Mouse (Mus musculus) erythroblast, embryonic 14.5 days (primary cell): Measurements from ENCODE around the gene Zfp992. TPM values are rescaled to one million over a fixed set of nuclear protein-coding genes. Genes with fewer than 3 reads are reported as not detected.
"Not testable (repeated sequence)": the region's sequence is repeated elsewhere in the genome, so short reads cannot be mapped to it uniquely, and the experiment has no call there.

Source experiments
- H3K27me3 ChIP-seq: 2 replicates; pipeline ENCODE4 v1.6.1; 2012; ENCODE audit warnings: inconsistent platforms; ENCODE audit not compliant: control insufficient read depth
- H3K36me3 ChIP-seq: 2 replicates; pipeline ENCODE4 v1.6.1; 2012; ENCODE audit warnings: mild to moderate bottlenecking, inconsistent platforms; ENCODE audit not compliant: control insufficient read depth
- H3K4me1 ChIP-seq: 2 replicates; pipeline ENCODE4 v1.6.1; 2012; ENCODE audit warnings: inconsistent platforms; ENCODE audit not compliant: control insufficient read depth
- H3K4me3 ChIP-seq: replicated peaks from 2 replicates; pipeline ENCODE3; 2012; ENCODE audit warnings: moderate library complexity, mild to moderate bottlenecking, inconsistent platforms
- H3K9me3 ChIP-seq: 2 replicates; pipeline ENCODE4 v1.6.1; 2012; ENCODE audit warnings: low read length, inconsistent platforms, mixed read lengths; ENCODE audit not compliant: control insufficient read depth
- polyA plus RNA-seq: library from polyadenylated mRNA; stranded (reverse); fragments of >175 nt; gene quantifications from 2 replicates; pipeline ENCODE4 v1.2.3, GENCODE M21; 2012

The Zfp992 gene
- 0.03 and 0.04 TPM in 2 replicates for polyA plus RNA-seq

DNA sequence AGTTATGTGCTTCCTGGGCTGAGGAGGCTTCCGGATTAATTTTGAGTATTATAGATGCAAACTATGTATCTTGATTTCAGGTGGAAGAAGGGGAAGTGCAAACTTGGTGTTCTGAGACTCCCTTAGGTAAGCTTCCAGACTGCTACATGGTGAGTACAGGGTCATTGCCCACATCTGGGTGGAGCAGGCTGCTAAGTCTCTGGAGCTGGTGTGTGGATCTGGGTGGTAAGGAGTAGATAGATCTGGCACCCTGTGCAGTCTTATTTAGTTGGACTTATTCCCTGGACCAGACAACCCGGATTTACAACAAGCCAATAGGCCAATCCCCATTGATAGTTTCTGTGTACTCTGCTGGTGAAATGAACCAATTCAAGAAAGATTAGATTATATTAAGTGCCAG lies at the start of gene Zfp992:
TSS of gene Zfp992 (plus strand) at position 74 of the 400 bp plus-strand sequence.
- H3K4me1 ChIP-seq, H3K4me3 ChIP-seq, H3K9me3 ChIP-seq, H3K27me3 ChIP-seq, H3K36me3 ChIP-seq: not testable (repeated sequence)

DNA sequence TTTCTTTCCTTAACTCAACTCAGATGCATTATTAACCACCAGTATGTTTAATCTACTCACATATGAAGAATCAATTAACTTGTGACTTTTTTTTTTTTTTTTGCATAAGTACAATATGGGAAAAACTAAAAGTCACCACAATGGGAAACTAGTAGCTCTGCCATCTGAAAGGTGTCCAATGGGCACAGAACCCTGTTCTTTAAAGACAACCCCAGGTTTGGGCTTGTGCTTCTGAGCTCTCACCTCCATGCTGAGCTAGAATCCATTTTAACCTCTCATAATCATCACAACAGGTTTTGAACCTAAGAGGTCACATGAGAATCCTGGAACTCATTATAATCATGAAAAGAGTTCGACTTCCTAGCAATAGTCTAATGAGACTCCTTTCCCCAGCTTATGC lies 19.4 kb upstream of the Zfp992 start:
- H3K27me3 ChIP-seq, H3K36me3 ChIP-seq, H3K4me3 ChIP-seq, H3K4me1 ChIP-seq, H3K9me3 ChIP-seq: not testable (repeated sequence)

DNA sequence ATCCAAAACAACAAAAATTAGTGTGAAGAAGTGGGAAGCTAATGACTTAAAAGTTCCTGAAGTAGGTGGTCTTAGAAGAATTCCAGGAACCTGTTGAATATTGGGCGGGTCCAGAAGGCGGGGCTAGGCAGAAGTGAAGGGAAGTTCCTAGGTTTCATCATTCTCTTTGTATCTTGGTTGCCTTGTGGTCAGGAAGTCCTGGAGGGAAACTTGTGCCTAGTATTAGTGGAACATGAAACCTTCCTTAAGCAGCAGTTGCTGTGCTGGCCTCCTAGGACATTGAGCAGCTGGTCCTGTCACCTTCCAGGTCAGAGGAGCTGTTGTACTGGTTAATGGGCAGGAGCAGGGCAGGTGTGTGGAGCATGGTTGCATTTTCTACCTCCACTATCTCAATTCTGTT lies 17.9 kb upstream of the Zfp992 start:
- not testable (repeated sequence) for H3K36me3 ChIP-seq, H3K9me3 ChIP-seq, H3K4me3 ChIP-seq, H3K4me1 ChIP-seq, H3K27me3 ChIP-seq

DNA sequence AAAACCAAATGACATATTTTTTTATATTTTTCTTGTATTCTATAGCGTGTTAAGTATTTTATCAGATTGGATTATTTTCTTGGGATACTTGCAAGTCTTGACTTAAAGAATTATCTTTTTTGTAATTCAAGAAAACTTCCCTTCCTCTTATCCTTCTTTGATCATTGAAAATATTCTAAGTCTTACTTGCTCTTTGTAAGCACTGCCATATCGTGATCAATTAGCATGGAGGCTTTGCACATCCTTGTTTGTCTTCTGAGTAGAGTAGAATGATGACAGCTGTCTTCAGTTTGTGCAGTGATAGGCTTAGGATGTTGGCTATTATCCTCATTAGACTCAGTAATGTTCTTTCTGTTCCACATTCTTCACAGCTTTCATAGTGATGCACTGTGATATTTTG lies 13.3 kb upstream of the Zfp992 start:
- not testable (repeated sequence) for H3K27me3 ChIP-seq, H3K36me3 ChIP-seq, H3K9me3 ChIP-seq, H3K4me3 ChIP-seq, H3K4me1 ChIP-seq

DNA sequence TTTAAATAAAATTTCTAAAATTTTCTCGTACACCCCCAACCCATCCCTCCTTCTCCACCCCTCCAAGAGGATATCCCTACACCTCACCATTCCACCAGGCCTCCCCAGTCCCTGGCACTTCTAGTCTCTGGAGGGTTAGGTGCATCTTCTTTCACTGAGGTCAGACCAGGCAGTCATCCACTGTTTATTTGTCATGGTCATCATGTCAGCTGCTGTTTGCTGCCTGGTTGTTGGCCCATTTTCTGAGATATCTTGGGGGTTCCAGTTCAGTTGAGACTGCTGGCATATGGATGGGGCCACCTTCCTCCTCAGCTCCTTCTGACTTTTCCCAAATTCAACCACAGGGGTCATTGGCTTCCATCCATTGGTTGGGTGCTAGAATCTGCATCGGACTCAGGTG lies 11.6 kb upstream of the Zfp992 start:
- H3K4me3 ChIP-seq, H3K9me3 ChIP-seq, H3K27me3 ChIP-seq, H3K36me3 ChIP-seq, H3K4me1 ChIP-seq: not testable (repeated sequence)

DNA sequence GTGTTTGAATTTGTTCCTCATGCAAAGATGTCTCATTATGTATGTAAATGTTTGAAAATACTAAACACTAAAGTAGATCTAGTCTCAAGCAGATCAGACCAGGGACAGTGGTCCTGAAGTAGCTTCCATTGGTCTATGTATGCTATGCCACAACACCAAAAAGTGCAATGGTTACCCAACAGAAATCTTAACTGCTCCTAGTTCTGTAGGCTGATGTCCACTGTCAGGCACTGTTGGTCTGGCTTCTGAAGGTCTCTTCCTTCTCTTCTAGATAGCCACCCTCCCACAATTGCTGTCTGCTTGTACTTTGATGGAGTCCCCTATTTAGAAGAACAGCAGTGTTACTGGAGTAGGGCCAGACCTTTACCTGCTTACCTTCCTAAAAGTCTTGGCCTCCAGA lies 4.5 kb upstream of the Zfp992 start:
- H3K9me3 ChIP-seq, H3K27me3 ChIP-seq, H3K4me1 ChIP-seq, H3K4me3 ChIP-seq, H3K36me3 ChIP-seq: not testable (repeated sequence)

DNA sequence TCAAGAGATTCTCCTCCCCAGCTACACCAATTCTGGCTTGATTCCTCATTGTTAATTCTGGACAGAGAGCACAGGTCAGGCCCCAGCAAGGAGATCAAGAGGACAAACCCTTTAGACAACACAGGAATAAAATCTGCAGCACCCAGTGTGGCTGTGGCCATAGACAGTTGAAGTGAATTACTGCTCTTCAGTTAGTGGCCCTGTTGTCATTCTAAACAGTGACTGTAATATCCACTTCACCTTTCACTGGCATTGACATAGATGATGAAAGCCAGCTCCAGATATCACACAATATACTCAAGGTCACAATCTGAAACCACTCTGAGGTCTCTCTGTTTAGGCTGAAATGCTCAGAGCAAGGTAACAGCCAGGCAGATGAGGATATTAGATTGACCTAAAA lies 3.7 kb upstream of the Zfp992 start:
- H3K4me1 ChIP-seq, H3K9me3 ChIP-seq, H3K4me3 ChIP-seq, H3K36me3 ChIP-seq, H3K27me3 ChIP-seq: not testable (repeated sequence)

DNA sequence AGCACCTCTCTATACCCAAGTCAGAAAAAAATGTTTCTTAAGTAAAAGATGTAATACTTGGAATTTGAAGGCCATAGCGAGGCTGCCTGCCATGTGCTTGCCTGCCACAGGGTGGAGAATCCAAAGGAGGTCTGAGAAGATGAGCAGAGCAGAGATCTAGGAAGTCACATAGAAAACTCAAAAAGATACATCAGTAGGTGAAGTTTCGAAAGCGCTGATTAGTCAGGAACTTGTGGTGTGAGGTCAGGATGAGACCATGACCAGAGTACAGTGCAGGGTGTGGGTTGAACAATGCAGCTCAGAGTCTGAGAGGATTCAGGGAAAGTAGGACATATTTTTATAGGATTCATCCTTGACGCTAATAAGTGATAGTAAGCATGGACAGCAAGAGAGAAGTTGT lies 2.7 kb upstream of the Zfp992 start:
- H3K27me3 ChIP-seq, H3K36me3 ChIP-seq, H3K4me3 ChIP-seq, H3K4me1 ChIP-seq, H3K9me3 ChIP-seq: not testable (repeated sequence)

DNA sequence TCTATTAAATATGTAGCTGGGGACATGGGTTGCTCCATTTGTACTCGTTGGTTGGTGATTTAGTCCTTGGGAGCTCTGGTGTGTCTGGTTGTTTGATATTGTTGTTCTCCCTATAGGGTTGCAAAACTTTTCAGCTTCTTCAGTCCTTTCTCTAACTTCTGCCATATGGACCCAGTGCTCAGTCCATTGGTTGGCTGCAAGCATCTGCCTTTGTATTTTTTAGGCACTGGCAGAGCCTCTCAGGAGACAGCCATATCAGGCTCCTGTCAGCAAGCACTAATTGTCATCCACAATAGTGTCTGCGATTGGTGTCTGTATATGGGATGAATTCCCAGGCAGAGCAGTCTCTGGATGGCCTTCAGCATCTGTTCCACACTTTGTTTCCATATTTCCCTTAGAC lies 1.8 kb upstream of the Zfp992 start:
- not testable (repeated sequence) for H3K9me3 ChIP-seq, H3K36me3 ChIP-seq, H3K4me3 ChIP-seq, H3K4me1 ChIP-seq, H3K27me3 ChIP-seq

DNA sequence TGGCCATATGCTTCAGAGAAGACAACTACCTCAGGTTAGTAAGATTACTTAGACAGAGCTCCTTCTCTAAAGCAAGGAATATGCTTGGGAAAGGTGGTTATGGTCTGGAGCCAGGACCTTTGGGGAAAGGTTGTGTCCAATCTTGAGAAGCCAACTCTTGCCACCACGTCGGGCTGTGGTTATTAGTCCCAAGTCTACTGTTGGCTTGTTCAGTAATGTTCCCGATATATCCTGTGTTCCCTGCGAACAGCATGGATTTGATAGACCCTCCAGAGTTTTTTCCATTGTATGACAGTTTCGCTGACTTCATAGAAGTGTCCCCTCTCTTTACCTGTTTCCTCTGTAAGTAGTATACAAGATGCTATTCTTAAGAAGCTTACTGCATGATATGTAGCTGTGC lies 888 bp downstream of the Zfp992 start:
- not testable (repeated sequence) for H3K9me3 ChIP-seq, H3K36me3 ChIP-seq, H3K27me3 ChIP-seq, H3K4me3 ChIP-seq, H3K4me1 ChIP-seq

DNA sequence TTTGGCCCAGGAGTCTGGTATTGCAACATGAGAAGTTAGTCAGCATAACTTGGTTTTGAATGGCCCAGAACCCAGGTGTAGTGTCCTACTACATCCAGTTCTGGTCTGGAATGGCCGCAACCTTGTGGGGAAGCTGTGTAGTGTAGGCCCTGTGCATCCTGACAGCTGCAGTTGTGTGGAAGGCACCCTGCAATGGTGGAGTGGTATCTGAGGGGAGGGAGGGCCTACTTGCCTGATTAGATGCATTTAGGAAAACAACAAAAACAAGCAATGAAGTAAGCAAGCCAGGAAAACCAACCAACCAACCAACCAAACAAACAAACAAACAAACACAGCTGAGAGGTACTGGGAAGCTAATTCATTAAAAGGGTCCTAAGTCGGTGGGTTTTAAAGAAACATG lies 3.8 kb downstream of the Zfp992 start:
- peaks cover 31% of the 10 kb centered on the region for H3K9me3 ChIP-seq
- not testable (repeated sequence) for H3K36me3 ChIP-seq

DNA sequence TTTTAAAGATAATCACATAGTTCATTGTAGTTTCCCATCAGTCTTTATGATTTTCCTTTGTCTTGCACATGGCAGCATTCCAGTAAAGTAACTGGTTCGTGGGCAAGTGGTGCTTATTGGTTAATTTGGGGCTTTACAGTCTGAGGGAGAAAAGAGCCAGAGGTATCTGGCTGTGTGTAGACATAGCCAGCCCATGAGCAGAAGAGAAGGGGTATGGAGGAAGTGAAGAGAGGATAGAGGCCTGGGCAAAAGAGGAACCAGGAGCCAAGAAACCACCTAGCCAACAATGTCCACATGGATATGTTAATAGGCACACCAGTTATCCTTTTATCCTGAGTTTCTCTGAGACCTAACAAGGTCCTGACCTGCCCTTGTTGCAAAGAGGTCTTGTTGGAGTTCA lies 5.3 kb downstream of the Zfp992 start:
- H3K27me3 ChIP-seq, H3K4me1 ChIP-seq, H3K36me3 ChIP-seq, H3K4me3 ChIP-seq: not testable (repeated sequence)
- peaks cover 37% of the 10 kb centered on the region for H3K9me3 ChIP-seq

More for the DNA sequence above, 3.8 kb downstream of the Zfp992 start:
- H3K27me3 ChIP-seq, H3K4me1 ChIP-seq, H3K4me3 ChIP-seq: not testable (repeated sequence)
